Mouse (Mus musculus) E14TG2a.4 (cell line): ENCODE measurements around the gene AU040320.
A peak's percentile ranks its signal among the peaks of the same experiment; 100 is the strongest.

Experiments used
- H3K27me3 ChIP-seq: 2 replicates; pipeline ENCODE4 v1.6.1; 2014; ENCODE audit warnings: low read length, control low read depth; ENCODE audit not compliant: insufficient read depth
- H3K36me3 ChIP-seq: 2 replicates; pipeline ENCODE4 v1.6.1; 2014; ENCODE audit warnings: low read length, control low read depth; ENCODE audit not compliant: insufficient read depth
- H3K4me1 ChIP-seq: replicated peaks from 2 replicates; pipeline ENCODE4 v1.6.1; 2014; ENCODE audit warnings: low read depth, low read length, control low read depth
- H3K4me3 ChIP-seq: replicated peaks from 2 replicates; pipeline ENCODE4 v1.5.1; 2014; ENCODE audit warnings: mild to moderate bottlenecking, low read length
- H3K9me3 ChIP-seq: 2 replicates; pipeline ENCODE4 v1.6.1; 2014; ENCODE audit warnings: low read length, control low read depth
- CTCF ChIP-seq: conservative IDR thresholded peaks from 2 replicates; pipeline ENCODE4 v1.5.1; 2014; ENCODE audit warnings: low read length
- NANOG ChIP-seq: IDR thresholded peaks from 2 replicates; pipeline ENCODE4 v1.6.1; 2014; ENCODE audit warnings: borderline replicate concordance, low read length, mixed read lengths
- POU5F1 ChIP-seq: IDR thresholded peaks from 2 replicates; pipeline ENCODE4 v1.6.1; 2014; ENCODE audit warnings: low read length, borderline replicate concordance

AU040320 gene

GRCm38 (mm10) chr4:126753268-126754230, at the start of gene AU040320, which contains the start of gene Ncdn:
TSS of gene AU040320 (plus strand) at chr4:126753544.
TSS of gene Ncdn (minus strand) at chr4:126753438.
- H3K27me3 ChIP-seq, result peaks cover 18% of the 10 kb centered on the region
- no peak for TF ChIP-seq NANOG
- no peak for TF ChIP-seq POU5F1
- TF ChIP-seq CTCF, result no peak
- no peaks in the 10 kb centered on the region for H3K9me3 ChIP-seq
- H3K4me3 ChIP-seq, result peak within 1 kb of the TSS; percentile 96
- H3K36me3 ChIP-seq, result peaks cover 26% of the 10 kb centered on the region
- peaks cover 51% of the 10 kb centered on the region for H3K4me1 ChIP-seq

GRCm38 (mm10) chr4:126706630-126707438, 46.5 kb upstream of the AU040320 start:
- no peaks in the 10 kb centered on the region for H3K27me3 ChIP-seq
- H3K36me3 ChIP-seq, result peaks cover 93% of the 10 kb centered on the region
- 0 out of 2 replicates have a peak, but pooled peaks cover 4% of the 10 kb centered on the region for H3K4me1 ChIP-seq
- no peaks in the 10 kb centered on the region for H3K9me3 ChIP-seq
- TF ChIP-seq NANOG, result no peak
- no peak for TF ChIP-seq CTCF
- TF ChIP-seq POU5F1, result no peak
- no peak overlapping the region for H3K4me3 ChIP-seq

- Histone ChIP-seq H3K27me3 (no peaks in the 10 kb centered on the region), H3K9me3 (no peaks in the 10 kb centered on the region), H3K4me3 (no peak overlapping the region), H3K4me1 (0 out of 2 replicates have a peak, but pooled peaks cover 4% of the 10 kb centered on the region), H3K36me3 (peaks cover 93% of the 10 kb centered on the region)
- TF ChIP-seq NANOG (no peak), POU5F1 (no peak), CTCF (no peak)
These were observed 45.9 kb upstream of the AU040320 start for GRCm38 (mm10) chr4:126707439-126707826.

- H3K4me1 ChIP-seq, result peaks cover 42% of the 10 kb centered on the region
- H3K36me3 ChIP-seq, result no peaks in the 10 kb centered on the region
- TF ChIP-seq NANOG (no peak), POU5F1 (no peak), CTCF (no peak)
- H3K9me3 ChIP-seq, result no peaks in the 10 kb centered on the region
- peaks cover 80% of the 10 kb centered on the region for H3K27me3 ChIP-seq
- H3K4me3 ChIP-seq, result peak overlapping the region; percentile 60
These were observed 21.2 kb upstream of the AU040320 start for GRCm38 (mm10) chr4:126732111-126732510.

GRCm38 (mm10) chr4:126732531-126733380, 20.6 kb upstream of the AU040320 start:
- H3K4me1 ChIP-seq, result peaks cover 42% of the 10 kb centered on the region
- peak overlapping the region; percentile 60 for H3K4me3 ChIP-seq
- no peaks in the 10 kb centered on the region for H3K36me3 ChIP-seq
- peaks cover 86% of the 10 kb centered on the region for H3K27me3 ChIP-seq
- TF ChIP-seq NANOG (no peak), POU5F1 (no peak), CTCF (no peak)
- no peaks in the 10 kb centered on the region for H3K9me3 ChIP-seq

GRCm38 (mm10) chr4:126734001-126734603, 19.2 kb upstream of the AU040320 start:
- Histone ChIP-seq H3K27me3 (peaks cover 96% of the 10 kb centered on the region), H3K36me3 (no peaks in the 10 kb centered on the region), H3K9me3 (no peaks in the 10 kb centered on the region), H3K4me1 (peaks cover 44% of the 10 kb centered on the region), H3K4me3 (peak overlapping the region; percentile 74)
- TF ChIP-seq CTCF, result no peak

GRCm38 (mm10) chr4:126734700-126735381, 18.5 kb upstream of the AU040320 start:
- Histone ChIP-seq H3K4me3 (peak overlapping the region; percentile 74), H3K36me3 (no peaks in the 10 kb centered on the region), H3K27me3 (peaks cover 90% of the 10 kb centered on the region), H3K9me3 (no peaks in the 10 kb centered on the region), H3K4me1 (peaks cover 52% of the 10 kb centered on the region)
- no peak for TF ChIP-seq NANOG
- no peak for TF ChIP-seq CTCF
- TF ChIP-seq POU5F1, result no peak
